Mouse (Mus musculus): ENCODE data around the gene Psmc3. TPM values are rescaled to one million over a fixed set of nuclear protein-coding genes. Genes with fewer than 3 reads are reported as not detected.
"Not testable (repeated sequence)": the region's sequence is repeated elsewhere in the genome, so short reads cannot be mapped to it uniquely, and the experiment has no call there.

The Psmc3 gene
- total RNA-seq, 2 experiments from 2014 or later: 203 to 208 TPM

- intact Hi-C loops (cut with DNase I): loop anchor here (1.0 to 5.0 kb wide), 2 partner anchors 31 to 234 kb away; partner anchors contain the start of gene Slc39a13
- peak; percentile 88 to 93 for DNase-seq (ENCODE audit: low spot score in 2 of 2)
These were observed 47.4 kb downstream of the Psmc3 start for GRCm38 (mm10) chr2:91101124-91101740.

GRCm38 (mm10) chr2:91108156-91108555 lies 54.3 kb downstream of the Psmc3 start:
- no peak for DNase-seq (ENCODE audit: low spot score in 2 of 2)
- intact Hi-C loops (cut with DNase I): no loop called here

GRCm38 (mm10) chr2:91109241-91109640 lies 55.4 kb downstream of the Psmc3 start:
- DNase-seq (ENCODE audit: low spot score in 2 of 2): no peak
- intact Hi-C loops (cut with DNase I): no loop called here

GRCm38 (mm10) chr2:91109807-91110385 lies 56.1 kb downstream of the Psmc3 start:
- no peak for DNase-seq (ENCODE audit: low spot score in 2 of 2)
- intact Hi-C loops (cut with DNase I): loop anchor here (10.0 kb wide), 1 partner anchor 125 kb away; the partner anchor contains the start of gene Ddb2

GRCm38 (mm10) chr2:91110429-91110828 lies 56.6 kb downstream of the Psmc3 start:
- no peak for DNase-seq (ENCODE audit: low spot score in 2 of 2)
- intact Hi-C loops (cut with DNase I): loop anchor here (10.0 kb wide), 1 partner anchor 124 kb away; the partner anchor contains the start of gene Ddb2

DNA sequence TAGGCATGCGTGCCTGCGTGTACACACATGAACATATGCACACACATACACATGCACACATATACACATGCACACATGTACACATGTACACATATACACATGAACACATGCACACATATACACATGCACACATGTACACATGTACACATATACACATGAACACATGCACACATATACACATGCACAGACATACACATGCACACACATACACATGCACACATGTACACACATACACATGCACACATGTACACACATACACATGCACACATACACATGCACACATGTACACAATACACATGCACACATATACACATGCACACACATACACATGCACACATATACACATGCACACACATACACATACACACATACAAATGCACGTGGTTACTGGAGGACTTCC lies 58.0 kb downstream of the Psmc3 start:
- intact Hi-C loops (cut with DNase I): loop anchor here (10.0 kb wide), 1 partner anchor 123 kb away; the partner anchor contains the start of gene Ddb2
- not testable (repeated sequence) for DNase-seq (ENCODE audit: low spot score in 2 of 2)

DNA sequence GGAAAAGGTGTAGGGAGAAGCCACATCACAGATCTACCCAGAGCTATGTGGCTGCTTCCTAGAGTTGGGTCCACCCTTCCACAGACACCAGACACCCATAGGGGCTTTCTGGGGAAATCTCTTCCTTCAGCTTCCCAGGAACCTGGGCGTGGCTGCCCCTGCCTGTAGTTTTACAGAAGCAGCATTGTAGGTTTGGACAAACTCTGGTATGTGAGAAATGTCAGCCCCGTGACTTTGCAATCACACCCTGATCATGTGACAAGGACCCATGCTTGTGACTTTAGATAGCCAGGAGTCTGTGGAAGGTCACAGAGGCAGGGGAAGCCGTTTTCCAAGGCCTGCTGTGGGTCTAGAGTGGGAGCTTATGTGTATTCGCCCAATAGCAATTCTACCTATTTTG lies 58.7 kb downstream of the Psmc3 start:
- intact Hi-C loops (cut with DNase I): loop anchor here (10.0 kb wide), 1 partner anchor 122 kb away; the partner anchor contains the start of gene Ddb2
- DNase-seq (ENCODE audit: low spot score in 2 of 2): no peak

GRCm38 (mm10) chr2:91113334-91113733 lies 59.5 kb downstream of the Psmc3 start:
- DNase-seq (ENCODE audit: low spot score in 2 of 2): no peak
- intact Hi-C loops (cut with DNase I): loop anchor here (10.0 kb wide), 1 partner anchor 121 kb away; the partner anchor contains the start of gene Ddb2

- no peak for DNase-seq (ENCODE audit: low spot score in 2 of 2)
- intact Hi-C loops (cut with DNase I): loop anchor here (10.0 kb wide), 1 partner anchor 121 kb away; the partner anchor contains the start of gene Ddb2
These were observed 60.0 kb downstream of the Psmc3 start for GRCm38 (mm10) chr2:91113852-91114251.

DNA sequence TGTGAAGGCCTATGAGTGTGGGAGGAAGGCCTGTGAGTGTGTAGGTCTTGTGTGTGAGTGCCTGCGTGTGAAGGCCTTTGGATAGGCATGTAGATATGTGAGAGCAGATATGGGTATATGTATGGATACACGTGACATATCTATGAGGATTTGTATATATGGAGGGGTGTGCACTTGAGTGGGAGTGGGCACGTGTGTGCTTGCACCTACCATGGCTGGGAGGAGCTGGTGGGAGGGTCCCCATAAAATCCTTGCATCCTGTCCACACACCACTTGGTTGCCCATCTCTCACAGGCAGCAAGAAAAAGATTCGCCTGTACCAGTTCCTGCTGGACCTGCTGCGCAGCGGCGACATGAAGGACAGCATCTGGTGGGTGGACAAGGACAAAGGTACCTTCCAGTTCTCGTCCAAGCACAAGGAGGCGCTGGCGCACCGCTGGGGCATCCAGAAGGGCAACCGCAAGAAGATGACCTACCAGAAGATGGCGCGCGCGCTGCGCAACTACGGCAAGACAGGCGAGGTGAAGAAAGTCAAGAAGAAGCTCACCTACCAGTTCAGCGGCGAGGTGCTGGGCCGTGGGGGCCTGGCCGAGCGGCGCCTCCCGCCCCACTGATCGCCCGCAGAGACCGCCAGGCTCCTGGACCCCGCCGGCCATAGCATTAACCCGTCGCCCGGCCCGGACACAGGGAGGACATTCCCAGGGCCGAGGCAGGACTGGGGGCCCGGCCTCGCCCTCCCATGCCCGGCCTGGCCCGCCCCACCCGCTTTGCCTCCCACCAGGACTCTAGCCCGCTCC lies 61.2 kb downstream of the Psmc3 start:
- peak; percentile 91 to 93 for DNase-seq (ENCODE audit: low spot score in 2 of 2)
- intact Hi-C loops (cut with DNase I): loop anchor here (10.0 kb wide), 1 partner anchor 120 kb away; the partner anchor contains the start of gene Ddb2

DNA sequence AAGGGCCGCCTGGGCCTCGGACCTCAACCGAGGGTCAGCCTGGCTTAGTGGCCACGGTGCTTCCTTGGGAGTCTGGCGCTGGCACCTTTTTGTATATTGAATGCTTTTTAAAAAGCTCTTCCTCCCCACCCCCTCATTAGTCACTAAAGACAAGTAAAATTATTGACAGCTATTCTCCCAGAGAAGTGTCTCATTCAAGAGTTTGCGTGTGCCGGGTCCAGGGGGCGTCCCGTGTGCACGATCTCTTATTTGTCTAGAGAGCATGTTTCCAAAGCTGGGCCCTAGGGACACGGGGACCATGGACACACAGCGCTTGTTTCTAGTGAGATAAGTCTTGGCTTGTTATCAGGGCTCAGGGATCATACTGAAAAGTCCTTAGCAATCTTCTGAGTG lies 61.8 kb downstream of the Psmc3 start:
- intact Hi-C loops (cut with DNase I): loop anchor here (10.0 kb wide), 1 partner anchor 119 kb away; the partner anchor contains the start of gene Ddb2

More for the DNA sequence above, 61.8 kb downstream of the Psmc3 start:
- no peak for DNase-seq (ENCODE audit: low spot score in 2 of 2)

Other genes with a start within 250 kb of the Psmc3 start
- gene Mtch2, start 206.9 kb upstream of the Psmc3 start, total RNA-seq (2021): 100 to 1,000 TPM; 129 to 134 TPM
- gene C1qtnf4, start 168.1 kb upstream of the Psmc3 start, total RNA-seq (2021): 100 to 1,000 TPM; 261 to 310 TPM
- 10 to 100 TPM; 33.1 to 35.0 TPM for gene Kbtbd4, start 149.3 kb upstream of the Psmc3 start, total RNA-seq (2021)
- gene Ndufs3, start 149.2 kb upstream of the Psmc3 start, total RNA-seq (2021): 100 to 1,000 TPM; 224 to 244 TPM
- gene Celf1, start 113.6 kb upstream of the Psmc3 start, total RNA-seq (2021): 100 to 1,000 TPM; 134 to 147 TPM
- under 1 TPM; 0.24 to 0.36 TPM for gene Rapsn, start 18.4 kb upstream of the Psmc3 start, total RNA-seq (2021)
- gene Slc39a13, start 16.4 kb downstream of the Psmc3 start, total RNA-seq (2021): 10 to 100 TPM; 26.2 to 32.9 TPM
- 1 to 10 TPM; 4.3 to 4.7 TPM for gene Spi1, start 28.4 kb downstream of the Psmc3 start, total RNA-seq (2021)
- 1 to 10 TPM in 1 of 2 experiments, under 1 TPM in 1; 0.91 to 1.8 TPM for gene Mybpc3, start 64.1 kb downstream of the Psmc3 start, total RNA-seq (2021)
- 100 to 1,000 TPM; 202 to 239 TPM for gene Madd, start 129.8 kb downstream of the Psmc3 start, total RNA-seq (2021)
- 1 to 10 TPM; 1.9 to 2.3 TPM for gene Nr1h3, start 148.8 kb downstream of the Psmc3 start, total RNA-seq (2021)
- 10 to 100 TPM; 51.0 to 54.8 TPM for gene Acp2, start 148.9 kb downstream of the Psmc3 start, total RNA-seq (2021)
- gene Ddb2, start 183.0 kb downstream of the Psmc3 start, total RNA-seq (2021): 10 to 100 TPM; 10.4 to 10.9 TPM
- gene Pacsin3, start 201.9 kb downstream of the Psmc3 start, total RNA-seq (2021): 10 to 100 TPM; 46.8 TPM
- gene Arfgap2, start 211.0 kb downstream of the Psmc3 start, total RNA-seq (2021): 10 to 100 TPM; 63.3 to 65.6 TPM

All from left cerebral cortex, postnatal 14 days (tissue).